Mouse (Mus musculus) splenic B cell, adult 2 months (primary cell): ENCODE measurements around the gene Frat1.

Experiments
- DNase-seq: peaks from one replicate; pipeline ENCODE4 v3.0.0-alpha.2; 2011; ENCODE audit warnings: low read depth, low spot score
- H3K27me3 ChIP-seq: 2 replicates; pipeline ENCODE4 v1.6.1; 2012; ENCODE audit warnings: mild to moderate bottlenecking, low read length, moderate library complexity, mixed read lengths; ENCODE audit not compliant: control insufficient read depth, poor library complexity, insufficient read depth, severe bottlenecking
- H3K36me3 ChIP-seq: 2 replicates; pipeline ENCODE4 v1.6.1; 2012; ENCODE audit warnings: mild to moderate bottlenecking, low read length, moderate library complexity, mixed read lengths; ENCODE audit not compliant: control insufficient read depth, poor library complexity, insufficient read depth, severe bottlenecking

Gene Frat1

GRCm38 (mm10) chr19:41872285-41872684 lies 42.5 kb downstream of the Frat1 start:
- no peak for DNase-seq
- Histone ChIP-seq H3K27me3 (no peaks in the 10 kb centered on the region), H3K36me3 (peaks cover 2% of the 10 kb centered on the region; the same call in 1 of the 2 replicates)

- H3K27me3 ChIP-seq = no peaks in the 10 kb centered on the region
- DNase-seq = no peak
- H3K36me3 ChIP-seq = peaks cover 5% of the 10 kb centered on the region; the same call in 1 of the 2 replicates
Measured at GRCm38 (mm10) chr19:41874356-41874755, 44.6 kb downstream of the Frat1 start.

- Histone ChIP-seq H3K27me3 (no peaks in the 10 kb centered on the region), H3K36me3 (peaks cover 10% of the 10 kb centered on the region)
- no peak for DNase-seq
Measured at GRCm38 (mm10) chr19:41881842-41882241, 52.1 kb downstream of the Frat1 start.
